Mouse (Mus musculus): ENCODE data around the gene Tgfb3. TPM values are rescaled to one million over a fixed set of nuclear protein-coding genes. Genes with fewer than 3 reads are reported as not detected.

The Tgfb3 gene
- polyA plus RNA-seq, 1 experiment from 2014 or later: 24.2 TPM

DNA sequence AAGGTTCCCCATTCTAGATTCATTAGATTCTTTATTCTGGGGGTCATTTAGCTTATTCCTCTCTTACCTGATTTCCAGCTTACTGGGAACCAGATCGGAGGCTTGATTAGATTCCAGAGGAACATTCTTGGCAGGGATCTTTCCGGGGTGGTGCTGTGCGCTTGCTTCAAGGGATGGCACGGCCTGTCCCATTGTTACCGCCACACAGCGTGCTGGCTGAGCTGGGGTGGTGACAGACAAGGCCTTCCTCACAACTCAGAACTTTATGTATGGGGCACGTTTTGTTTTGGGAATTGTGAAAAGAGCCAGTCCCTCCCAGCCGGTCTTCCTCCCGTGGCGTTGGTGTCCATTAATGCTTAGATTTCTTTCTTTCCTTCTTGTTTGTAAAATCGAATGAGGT is 24.6 kb upstream of the Tgfb3 start:
- ATAC-seq (ENCODE audit: insufficient number of reproducible peaks, low FRiP score): no peak
- Histone ChIP-seq H3K36me3 (peaks cover 2% of the 10 kb centered on the region; the same call in 1 of the 2 replicates), H3K9me3 (replicated peaks) (no peaks in the 10 kb centered on the region), H3K4me2 (no peak overlapping the region), H3K4me3 (no peak overlapping the region), H3K9ac (peak overlapping the region; percentile 64; the same call in 1 of the 2 replicates), H3K27me3 (replicated peaks) (no peaks in the 10 kb centered on the region), H3K4me1 (replicated peaks) (peaks cover 56% of the 10 kb centered on the region), H3K27ac (ENCODE audit: poor library complexity, severe bottlenecking) (peak overlapping the region; percentile 97)
- WGBS: 53% methylated on average over 11 of the region's 11 CpGs

- Histone ChIP-seq H3K4me2 (no peak overlapping the region), H3K36me3 (no peaks in the 10 kb centered on the region), H3K4me3 (no peak overlapping the region), H3K9me3 (replicated peaks) (no peaks in the 10 kb centered on the region), H3K9ac (no peak overlapping the region), H3K4me1 (replicated peaks) (peaks cover 61% of the 10 kb centered on the region), H3K27me3 (replicated peaks) (no peaks in the 10 kb centered on the region), H3K27ac (ENCODE audit: poor library complexity, severe bottlenecking) (peak overlapping the region; percentile 97)
- ATAC-seq (ENCODE audit: insufficient number of reproducible peaks, low FRiP score): no peak
- WGBS: 79% methylated on average over 8 of the region's 8 CpGs
Observed at GRCm38 (mm10) chr12:86102686-86103085, 23.8 kb upstream of the Tgfb3 start.

GRCm38 (mm10) chr12:86100711-86101110 is 21.9 kb upstream of the Tgfb3 start:
- Histone ChIP-seq H3K27me3 (replicated peaks) (no peaks in the 10 kb centered on the region), H3K4me2 (no peak overlapping the region), H3K27ac (ENCODE audit: poor library complexity, severe bottlenecking) (0 out of 2 replicates have a peak overlapping the region, but pooled peaks have one; percentile 15), H3K36me3 (0 out of 2 replicates have a peak, but pooled peaks cover 4% of the 10 kb centered on the region), H3K4me1 (replicated peaks) (peaks cover 63% of the 10 kb centered on the region), H3K9ac (no peak overlapping the region), H3K9me3 (replicated peaks) (no peaks in the 10 kb centered on the region), H3K4me3 (no peak overlapping the region)
- no peak for ATAC-seq (ENCODE audit: insufficient number of reproducible peaks, low FRiP score)
- WGBS: 72% methylated on average over 3 of the region's 3 CpGs

GRCm38 (mm10) chr12:86097781-86098180 is 18.9 kb upstream of the Tgfb3 start:
- Histone ChIP-seq H3K27me3 (replicated peaks) (no peaks in the 10 kb centered on the region), H3K4me1 (replicated peaks) (peaks cover 36% of the 10 kb centered on the region), H3K4me2 (no peak overlapping the region; the same call in 1 of the 2 replicates), H3K27ac (ENCODE audit: poor library complexity, severe bottlenecking) (peak overlapping the region; percentile 60), H3K9ac (0 out of 2 replicates have a peak overlapping the region, but pooled peaks have one; percentile 39), H3K4me3 (no peak overlapping the region), H3K9me3 (replicated peaks) (no peaks in the 10 kb centered on the region), H3K36me3 (peaks cover 10% of the 10 kb centered on the region; the same call in 1 of the 2 replicates)
- ATAC-seq (ENCODE audit: insufficient number of reproducible peaks, low FRiP score): no peak
- 57% methylated on average over 11 of the region's 11 CpGs for WGBS

DNA sequence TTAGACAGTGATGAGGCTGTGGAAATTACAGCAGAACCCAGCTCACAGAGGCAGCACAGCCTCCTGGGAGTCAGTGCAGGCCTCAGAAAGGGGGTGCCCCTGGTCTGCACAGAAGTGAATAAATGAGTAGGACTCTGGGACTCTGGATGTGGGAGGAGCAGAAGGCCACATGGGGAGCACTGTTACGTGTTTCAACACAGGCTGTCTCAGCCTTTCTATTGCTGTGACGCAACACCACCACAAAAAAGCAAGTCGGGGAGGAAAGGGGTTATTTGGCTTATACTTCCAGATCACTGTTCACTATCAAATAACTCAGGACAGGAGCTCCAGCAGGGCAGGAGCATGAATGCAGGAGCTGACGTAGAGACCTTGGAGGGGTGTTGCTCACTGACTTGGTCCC is 17.0 kb upstream of the Tgfb3 start:
- ATAC-seq (ENCODE audit: insufficient number of reproducible peaks, low FRiP score): no peak
- Histone ChIP-seq H3K27me3 (replicated peaks) (no peaks in the 10 kb centered on the region), H3K36me3 (peaks cover 10% of the 10 kb centered on the region; the same call in 1 of the 2 replicates), H3K9ac (no peak overlapping the region), H3K4me2 (no peak overlapping the region), H3K27ac (ENCODE audit: poor library complexity, severe bottlenecking) (no peak overlapping the region), H3K9me3 (replicated peaks) (no peaks in the 10 kb centered on the region), H3K4me3 (no peak overlapping the region), H3K4me1 (replicated peaks) (peaks cover 35% of the 10 kb centered on the region)
- 92% methylated on average over 4 of the region's 4 CpGs for WGBS

GRCm38 (mm10) chr12:86094075-86094474 is 15.2 kb upstream of the Tgfb3 start:
- Histone ChIP-seq H3K27ac (ENCODE audit: poor library complexity, severe bottlenecking) (no peak overlapping the region), H3K4me1 (replicated peaks) (peaks cover 29% of the 10 kb centered on the region), H3K4me3 (no peak overlapping the region), H3K36me3 (peaks cover 22% of the 10 kb centered on the region), H3K4me2 (no peak overlapping the region), H3K27me3 (replicated peaks) (no peaks in the 10 kb centered on the region), H3K9me3 (replicated peaks) (no peaks in the 10 kb centered on the region), H3K9ac (no peak overlapping the region; the same call in 1 of the 2 replicates)
- no peak for ATAC-seq (ENCODE audit: insufficient number of reproducible peaks, low FRiP score)
- WGBS: 75% methylated on average over 4 of the region's 4 CpGs

DNA sequence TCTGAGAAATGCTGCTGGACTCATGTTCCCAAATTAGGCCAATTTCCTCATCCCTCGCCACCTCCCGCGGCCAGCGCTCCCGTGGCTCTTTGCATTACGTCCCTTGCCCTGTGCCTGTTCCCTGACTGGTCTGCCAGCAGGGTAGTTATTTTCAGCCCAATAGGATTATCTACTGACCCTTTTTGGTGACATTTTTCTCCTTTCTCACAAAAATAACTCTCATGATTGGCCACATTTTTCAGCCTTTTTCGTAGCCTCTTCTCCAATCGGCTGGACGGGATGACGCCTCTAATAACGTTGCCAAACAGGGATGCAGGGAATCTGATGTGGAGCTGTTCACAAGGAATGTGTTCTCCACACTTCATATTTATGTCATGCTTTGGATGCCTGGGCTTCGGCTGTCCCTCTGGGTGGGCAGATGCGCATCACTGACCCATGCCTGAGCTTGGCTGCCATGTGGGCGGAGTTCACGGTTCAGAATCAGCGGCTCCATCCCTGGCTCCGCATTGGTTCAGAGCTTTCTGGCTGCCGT is 12.8 kb upstream of the Tgfb3 start:
- H3K27ac ChIP-seq (ENCODE audit: poor library complexity, severe bottlenecking): peak overlapping the region; percentile 74
- no peaks in the 10 kb centered on the region for H3K27me3 ChIP-seq (replicated peaks)
- H3K9ac ChIP-seq: peak overlapping the region; percentile 52
- H3K4me3 ChIP-seq: no peak overlapping the region
- H3K36me3 ChIP-seq: peaks cover 34% of the 10 kb centered on the region
- no peaks in the 10 kb centered on the region for H3K9me3 ChIP-seq (replicated peaks)
- H3K4me2 ChIP-seq: peak overlapping the region; percentile 55
- WGBS: 34% methylated on average over 18 of the region's 18 CpGs
- no peak for ATAC-seq (ENCODE audit: insufficient number of reproducible peaks, low FRiP score)
- peaks cover 28% of the 10 kb centered on the region for H3K4me1 ChIP-seq (replicated peaks)

GRCm38 (mm10) chr12:86090764-86091163 is 11.9 kb upstream of the Tgfb3 start:
- Histone ChIP-seq H3K9ac (peak overlapping the region; percentile 52; the same call in 1 of the 2 replicates), H3K4me1 (replicated peaks) (peaks cover 33% of the 10 kb centered on the region)

DNA sequence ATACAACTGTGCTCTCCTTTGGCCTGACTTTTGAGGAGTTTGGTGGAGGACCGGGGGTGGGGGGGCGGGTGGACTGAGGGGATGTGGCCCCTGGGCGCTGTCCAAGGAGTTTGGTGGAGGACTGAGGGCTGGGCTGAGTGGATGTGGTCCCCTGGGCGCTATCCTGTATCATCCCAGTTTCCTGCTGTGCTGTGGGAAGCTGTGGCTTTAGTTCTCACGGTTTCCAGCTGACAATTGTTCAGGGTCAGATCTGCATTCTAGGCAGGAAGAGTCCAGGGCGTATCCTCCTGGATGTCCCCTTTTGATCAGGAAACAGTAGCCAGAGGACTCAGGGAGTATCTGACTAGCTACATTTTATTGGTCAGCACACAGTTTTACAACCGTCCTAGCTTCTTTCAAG is 9.2 kb upstream of the Tgfb3 start:
- Histone ChIP-seq H3K27ac (ENCODE audit: poor library complexity, severe bottlenecking) (peak overlapping the region; percentile 34; the same call in 1 of the 2 replicates), H3K4me1 (replicated peaks) (peaks cover 37% of the 10 kb centered on the region)
- 64% methylated on average over 7 of the region's 7 CpGs for WGBS

More at GRCm38 (mm10) chr12:86090764-86091163, 11.9 kb upstream of the Tgfb3 start:
- H3K27ac ChIP-seq (ENCODE audit: poor library complexity, severe bottlenecking): peak overlapping the region; percentile 74
- H3K4me2 ChIP-seq: no peak overlapping the region
- H3K36me3 ChIP-seq: peaks cover 38% of the 10 kb centered on the region
- no peaks in the 10 kb centered on the region for H3K9me3 ChIP-seq (replicated peaks)
- ATAC-seq (ENCODE audit: insufficient number of reproducible peaks, low FRiP score): no peak
- 59% methylated on average over 4 of the region's 4 CpGs for WGBS
- H3K4me3 ChIP-seq: no peak overlapping the region
- H3K27me3 ChIP-seq (replicated peaks): no peaks in the 10 kb centered on the region

DNA sequence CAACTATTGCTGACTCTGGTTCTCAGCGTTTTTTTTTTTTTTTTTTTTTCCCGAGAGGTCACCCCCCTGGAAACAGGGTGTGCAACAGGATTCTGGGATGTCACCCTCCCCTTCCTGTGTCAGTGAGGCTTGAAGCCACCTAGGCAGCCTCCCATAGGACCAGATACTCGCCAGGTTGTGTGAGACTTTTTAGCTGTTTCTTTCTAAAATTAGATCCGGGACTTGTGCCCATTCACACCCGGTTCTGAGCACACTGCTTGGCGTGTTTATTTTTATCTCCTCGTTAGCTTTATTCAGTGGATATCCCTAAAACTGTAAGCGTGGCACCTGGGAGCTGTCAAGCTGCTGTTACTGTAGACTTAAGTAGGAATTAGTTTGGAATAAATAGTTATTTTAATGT is 7.7 kb upstream of the Tgfb3 start:
- peaks cover 36% of the 10 kb centered on the region for H3K36me3 ChIP-seq
- no peak overlapping the region for H3K9ac ChIP-seq
- H3K4me1 ChIP-seq (replicated peaks): peaks cover 33% of the 10 kb centered on the region
- H3K4me2 ChIP-seq: no peak overlapping the region
- peak overlapping the region; percentile 22; the same call in 1 of the 2 replicates for H3K27ac ChIP-seq (ENCODE audit: poor library complexity, severe bottlenecking)
- ATAC-seq (ENCODE audit: insufficient number of reproducible peaks, low FRiP score): no peak
- WGBS: 66% methylated on average over 8 of the region's 8 CpGs
- H3K4me3 ChIP-seq: no peak overlapping the region
- H3K9me3 ChIP-seq (replicated peaks): no peaks in the 10 kb centered on the region
- no peaks in the 10 kb centered on the region for H3K27me3 ChIP-seq (replicated peaks)

More for the DNA sequence above, 9.2 kb upstream of the Tgfb3 start:
- H3K9ac ChIP-seq: no peak overlapping the region
- ATAC-seq (ENCODE audit: insufficient number of reproducible peaks, low FRiP score): peak; percentile 51
- H3K4me3 ChIP-seq: no peak overlapping the region
- H3K27me3 ChIP-seq (replicated peaks): no peaks in the 10 kb centered on the region
- H3K9me3 ChIP-seq (replicated peaks): no peaks in the 10 kb centered on the region
- peaks cover 36% of the 10 kb centered on the region for H3K36me3 ChIP-seq
- H3K4me2 ChIP-seq: no peak overlapping the region

DNA sequence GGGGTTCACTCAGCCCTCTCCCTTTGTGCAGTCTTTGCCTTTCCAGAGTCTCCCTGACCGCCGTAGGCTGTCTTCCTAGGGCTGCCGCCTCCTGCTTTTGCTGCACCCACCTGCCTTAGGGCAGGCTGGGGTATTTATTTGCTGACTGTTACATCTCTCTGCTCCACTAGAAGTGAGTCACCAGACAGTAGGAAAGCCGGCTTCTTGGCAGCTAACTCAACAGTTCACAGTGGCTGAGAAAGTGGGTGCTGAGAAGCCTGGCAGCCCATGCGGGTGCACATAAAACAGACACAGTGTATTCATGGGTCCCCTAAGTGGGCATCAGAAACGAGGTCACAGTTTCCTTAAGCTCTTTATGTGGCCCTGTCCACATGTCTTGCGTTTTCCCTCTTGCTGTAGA is 7.0 kb upstream of the Tgfb3 start:
- Histone ChIP-seq H3K9ac (no peak overlapping the region), H3K9me3 (replicated peaks) (no peaks in the 10 kb centered on the region), H3K27me3 (replicated peaks) (no peaks in the 10 kb centered on the region), H3K27ac (ENCODE audit: poor library complexity, severe bottlenecking) (peak overlapping the region; percentile 22; the same call in 1 of the 2 replicates), H3K4me2 (no peak overlapping the region), H3K36me3 (peaks cover 36% of the 10 kb centered on the region), H3K4me1 (replicated peaks) (peaks cover 26% of the 10 kb centered on the region), H3K4me3 (no peak overlapping the region)
- ATAC-seq (ENCODE audit: insufficient number of reproducible peaks, low FRiP score): no peak
- WGBS: 82% methylated on average over 7 of the region's 7 CpGs
